Mouse (Mus musculus) lung, embryonic 14.5 days (tissue): ENCODE measurements around the gene Jchain. TPM values are rescaled to one million over a fixed set of nuclear protein-coding genes. Genes with fewer than 3 reads are reported as not detected.

Source experiments
- ATAC-seq: fragments of 200-750 bp; cut with Nextera tagmentation; 2 replicates; pipeline ENCODE4 v1.8.0; 2017; ENCODE audit warnings: mild to moderate bottlenecking, moderate TSS enrichment, moderate library complexity; ENCODE audit not compliant: insufficient read depth
- DNase-seq: peaks from one replicate; pipeline ENCODE4 v3.0.0-alpha.2; 2015
- H3K27ac ChIP-seq: fragments of 300-500 bp; sonication (generic); 2 replicates; pipeline ENCODE4 v1.5.1; 2014; ENCODE audit warnings: low read depth, mild to moderate bottlenecking, moderate library complexity
- H3K27me3 ChIP-seq: fragments of 300-500 bp; sonication (generic); 2 replicates; pipeline ENCODE4 v1.6.1; 2014; ENCODE audit warnings: low read length, control low read depth; ENCODE audit not compliant: insufficient read depth
- H3K36me3 ChIP-seq: fragments of 300-500 bp; sonication (generic); 2 replicates; pipeline ENCODE4 v1.6.1; 2014; ENCODE audit warnings: control low read depth; ENCODE audit not compliant: insufficient read depth
- H3K4me1 ChIP-seq: fragments of 300-500 bp; sonication (generic); 2 replicates; pipeline ENCODE4 v1.6.1; 2014; ENCODE audit warnings: antibody characterized with exemption, control low read depth; ENCODE audit not compliant: insufficient read depth
- H3K4me2 ChIP-seq: fragments of 300-500 bp; sonication (generic); 2 replicates; pipeline ENCODE4 v1.6.1; 2014; ENCODE audit warnings: mild to moderate bottlenecking
- H3K4me3 ChIP-seq: fragments of 300-500 bp; sonication (generic); 2 replicates; pipeline ENCODE4 v1.5.1; 2014; ENCODE audit warnings: low read depth, low read length
- H3K9ac ChIP-seq: fragments of 300-500 bp; sonication (generic); 2 replicates; pipeline ENCODE4 v1.6.1; 2014
- H3K9me3 ChIP-seq: fragments of 300-500 bp; sonication (generic); 2 replicates; pipeline ENCODE4 v1.6.1; 2016; ENCODE audit warnings: low read depth, low read length, control low read depth
- CTCF ChIP-seq: IDR thresholded peaks from 2 replicates; pipeline ENCODE4 v1.5.1; 2016; ENCODE audit warnings: antibody characterized with exemption, low read depth
- WGBS: fragments of 180-500 bp; shearing (Covaris S2); extraction: QIAGEN DNeasy Blood & Tissue Kit; methylation state at CpG from one replicate; pipeline ENCODE4 v1.1.7; 2014; 5-methylcytosine and 5-hydroxymethylcytosine counted together
- polyA plus RNA-seq: library from polyadenylated mRNA; unstranded; fragments of >200 nt; fragmentation: Nextera tagmentation; extraction: Ambion mirVana; gene quantifications from 2 replicates; pipeline ENCODE4 v1.2.1, GENCODE M21; 2014

The Jchain gene
- polyA plus RNA-seq, 1 experiment from 2014 or later = not detected

- peak; percentile 92 for ATAC-seq
- TF ChIP-seq CTCF = peak; percentile 53
- H3K9ac ChIP-seq = peak within 1 kb of the TSS; percentile 76
- H3K36me3 ChIP-seq = no peaks in the 10 kb centered on the region
- H3K4me2 ChIP-seq = peak within 1 kb of the TSS; percentile 80
- H3K4me3 ChIP-seq = peak within 1 kb of the TSS; percentile 82
- no peaks in the 10 kb centered on the region for H3K4me1 ChIP-seq
- under 1% methylated on average over 61 of the region's 71 CpGs for WGBS
- H3K9me3 ChIP-seq = no peaks in the 10 kb centered on the region
- peak within 1 kb of the TSS; percentile 87 for H3K27ac ChIP-seq
- peak; percentile 91 for DNase-seq
- no peaks in the 10 kb centered on the region for H3K27me3 ChIP-seq
These were observed 36.9 kb upstream of the Jchain start, which contains the start of gene Rufy3 for GRCm38 (mm10) chr5:88564501-88565147. TSS of gene Rufy3 (plus strand) at chr5:88565040.

GRCm38 (mm10) chr5:88562863-88563780 is 35.4 kb upstream of the Jchain start:
- 48% methylated on average over 8 of the region's 8 CpGs for WGBS
- H3K4me3 ChIP-seq = no peak overlapping the region
- H3K4me2 ChIP-seq = no peak overlapping the region
- H3K9me3 ChIP-seq = no peaks in the 10 kb centered on the region
- peak; percentile 9; the same call in 1 of the 2 replicates for TF ChIP-seq CTCF
- no peak overlapping the region for H3K27ac ChIP-seq
- DNase-seq (no peak), ATAC-seq (no peak)
- no peak overlapping the region for H3K9ac ChIP-seq
- no peaks in the 10 kb centered on the region for H3K27me3 ChIP-seq
- no peaks in the 10 kb centered on the region for H3K4me1 ChIP-seq
- no peaks in the 10 kb centered on the region for H3K36me3 ChIP-seq

- Histone ChIP-seq H3K4me2 (no peak overlapping the region), H3K36me3 (peaks cover 9% of the 10 kb centered on the region; the same call in 1 of the 2 replicates), H3K4me3 (no peak overlapping the region), H3K9ac (no peak overlapping the region), H3K27me3 (no peaks in the 10 kb centered on the region), H3K4me1 (no peaks in the 10 kb centered on the region), H3K27ac (no peak overlapping the region), H3K9me3 (no peaks in the 10 kb centered on the region)
- no peak for ATAC-seq
- no peak for DNase-seq
- TF ChIP-seq CTCF = no peak
- 80% methylated on average over 9 of the region's 9 CpGs for WGBS
These were observed 33.6 kb upstream of the Jchain start for GRCm38 (mm10) chr5:88561080-88561814.

- Histone ChIP-seq H3K9me3 (no peaks in the 10 kb centered on the region), H3K4me1 (peaks cover 11% of the 10 kb centered on the region; the same call in 1 of the 2 replicates), H3K36me3 (peaks cover 16% of the 10 kb centered on the region), H3K4me2 (no peak overlapping the region), H3K9ac (no peak overlapping the region), H3K4me3 (no peak overlapping the region), H3K27me3 (no peaks in the 10 kb centered on the region), H3K27ac (no peak overlapping the region)
- TF ChIP-seq CTCF = no peak
- WGBS = 8% methylated on average over 1 of the region's 1 CpGs
- DNase-seq (no peak), ATAC-seq (no peak)
These were observed 31.3 kb upstream of the Jchain start for GRCm38 (mm10) chr5:88558991-88559390.

- H3K4me1 ChIP-seq = peaks cover 11% of the 10 kb centered on the region
- H3K9ac ChIP-seq = peak within 1 kb of the TSS; percentile 90
- peaks cover 16% of the 10 kb centered on the region for H3K36me3 ChIP-seq
- DNase-seq (peak; percentile 100), ATAC-seq (peak; percentile 96)
- H3K4me2 ChIP-seq = peak within 1 kb of the TSS; percentile 81
- H3K4me3 ChIP-seq = peak within 1 kb of the TSS; percentile 72
- no peaks in the 10 kb centered on the region for H3K9me3 ChIP-seq
- under 1% methylated on average over 75 of the region's 76 CpGs for WGBS
- peak; percentile 86 for TF ChIP-seq CTCF
- peak within 1 kb of the TSS; percentile 91 for H3K27ac ChIP-seq
- H3K27me3 ChIP-seq = no peaks in the 10 kb centered on the region
These were observed 26.6 kb upstream of the Jchain start, which contains the start of gene Utp3 for GRCm38 (mm10) chr5:88554086-88554886. TSS of gene Utp3 (plus strand) at chr5:88554462.
